Mouse (Mus musculus) heart, embryonic 14.5 days (tissue): ENCODE data around the gene Srrm2. TPM values are rescaled to one million over a fixed set of nuclear protein-coding genes. Genes with fewer than 3 reads are reported as not detected.

Experiments used
- ATAC-seq: fragments of 200-750 bp; cut with Nextera tagmentation; 2 replicates; pipeline ENCODE4 v1.8.0; 2017; ENCODE audit warnings: low read depth, moderate TSS enrichment; ENCODE audit not compliant: insufficient number of reproducible peaks, insufficient read depth, low FRiP score
- H3K27ac ChIP-seq, 2 experiments: fragments of 200-500 bp in 1 of 2; fragments of 300-500 bp in 1 of 2; sonication (generic) in 1 of 2; replicated peaks in 1 of 2; 2 replicates each; pipeline ENCODE4 v1.5.1; 2012 to 2014; ENCODE audit warnings: low read depth in 2 of 2, low read length in 2 of 2, control low read depth in 1 of 2, mild to moderate bottlenecking in 1 of 2, mixed read lengths in 1 of 2; ENCODE audit not compliant: control insufficient read depth in 1 of 2, insufficient read depth in 1 of 2
- H3K27me3 ChIP-seq: fragments of 300-500 bp; sonication (generic); 2 replicates; pipeline ENCODE4 v1.6.1; 2014; ENCODE audit warnings: mild to moderate bottlenecking, low read length, control low read depth; ENCODE audit not compliant: control insufficient read depth, insufficient read depth
- H3K36me3 ChIP-seq: fragments of 300-500 bp; sonication (generic); 2 replicates; pipeline ENCODE4 v1.6.1; 2014; ENCODE audit warnings: mild to moderate bottlenecking, control low read depth, low read length, mixed read lengths; ENCODE audit not compliant: control insufficient read depth, insufficient read depth
- H3K4me1 ChIP-seq, 2 experiments: fragments of 200-500 bp in 1 of 2; fragments of 300-500 bp in 1 of 2; sonication (generic) in 1 of 2; 2 replicates each; pipeline ENCODE4 v1.6.1; 2012 to 2014; ENCODE audit warnings: low read length in 2 of 2, control low read depth in 1 of 2, mixed read lengths in 1 of 2; ENCODE audit not compliant: control insufficient read depth in 2 of 2, insufficient read depth in 2 of 2
- H3K4me2 ChIP-seq: fragments of 300-500 bp; sonication (generic); 2 replicates; pipeline ENCODE4 v1.6.1; 2014; ENCODE audit warnings: mild to moderate bottlenecking, low read length
- H3K4me3 ChIP-seq, 2 experiments: fragments of 200-500 bp in 1 of 2; fragments of 300-500 bp in 1 of 2; sonication (generic) in 1 of 2; 2 replicates each; pipeline ENCODE4 v1.5.1; 2012 to 2014; ENCODE audit warnings: low read length in 2 of 2, mild to moderate bottlenecking in 2 of 2, control low read depth in 1 of 2, low read depth in 1 of 2, moderate library complexity in 1 of 2; ENCODE audit not compliant: control insufficient read depth in 1 of 2, insufficient read depth in 1 of 2
- H3K9ac ChIP-seq: fragments of 300-500 bp; sonication (generic); 2 replicates; pipeline ENCODE4 v1.6.1; 2014; ENCODE audit warnings: mild to moderate bottlenecking, low read length
- H3K9me3 ChIP-seq: fragments of 300-500 bp; sonication (generic); 2 replicates; pipeline ENCODE4 v1.6.1; 2016; ENCODE audit warnings: low read length, control low read depth; ENCODE audit not compliant: control insufficient read depth
- WGBS: fragments of 180-500 bp; shearing (Covaris S2); extraction: QIAGEN DNeasy Blood & Tissue Kit; methylation state at CpG from one replicate; pipeline ENCODE4 v1.1.7; 2014; 5-methylcytosine and 5-hydroxymethylcytosine counted together
- polyA plus RNA-seq: library from polyadenylated mRNA; unstranded; fragments of >200 nt; fragmentation: Nextera tagmentation; extraction: Ambion mirVana; gene quantifications from 2 replicates; pipeline ENCODE4 v1.2.1, GENCODE M21; 2014

Srrm2 gene
- polyA plus RNA-seq, 1 experiment from 2014 or later: 318 TPM

- peaks cover 2 to 11% of the 10 kb centered on the region in 2 experiments; a peak in 3 of 4 replicates for H3K4me1 ChIP-seq
- no peak overlapping the region for H3K4me3 ChIP-seq
- 0 out of 2 replicates have a peak, but pooled peaks cover 6% of the 10 kb centered on the region for H3K9me3 ChIP-seq
- H3K9ac ChIP-seq: no peak overlapping the region
- H3K27ac ChIP-seq: no peak overlapping the region
- 89% methylated on average over 12 of the region's 12 CpGs for WGBS
- no peak overlapping the region for H3K4me2 ChIP-seq
- ATAC-seq: no peak
- H3K27me3 ChIP-seq: no peaks in the 10 kb centered on the region
- peaks cover 90% of the 10 kb centered on the region for H3K36me3 ChIP-seq
Observed at GRCm38 (mm10) chr17:23823614-23824013, 33.3 kb downstream of the Srrm2 start.

- Histone ChIP-seq H3K27ac (no peak overlapping the region), H3K4me1 (peaks cover 2 to 11% of the 10 kb centered on the region in 2 experiments; a peak in 3 of 4 replicates), H3K4me2 (no peak overlapping the region), H3K4me3 (no peak overlapping the region), H3K36me3 (peaks cover 70% of the 10 kb centered on the region), H3K27me3 (0 out of 2 replicates have a peak, but pooled peaks cover 2% of the 10 kb centered on the region), H3K9ac (no peak overlapping the region), H3K9me3 (no peaks in the 10 kb centered on the region)
- 85% methylated on average over 4 of the region's 4 CpGs for WGBS
- ATAC-seq: no peak
Observed at GRCm38 (mm10) chr17:23825591-23825990, 35.3 kb downstream of the Srrm2 start.

GRCm38 (mm10) chr17:23828271-23829001 lies 38.1 kb downstream of the Srrm2 start:
- H3K9ac ChIP-seq: peak overlapping the region; percentile 94
- peaks cover 18% of the 10 kb centered on the region for H3K27me3 ChIP-seq
- peaks cover 2 to 11% of the 10 kb centered on the region in 2 experiments; a peak in 3 of 4 replicates for H3K4me1 ChIP-seq
- WGBS: under 1% methylated on average over 47 of the region's 47 CpGs
- H3K9me3 ChIP-seq: no peaks in the 10 kb centered on the region
- H3K4me3 ChIP-seq: peak overlapping the region; percentile 79 to 95
- H3K36me3 ChIP-seq: peaks cover 42% of the 10 kb centered on the region
- peak overlapping the region; percentile 70 to 90 for H3K27ac ChIP-seq
- H3K4me2 ChIP-seq: peak overlapping the region; percentile 80
- ATAC-seq: peak; percentile 65

GRCm38 (mm10) chr17:23829064-23829619 lies 38.8 kb downstream of the Srrm2 start, which contains the start of gene Elob:
Gene Elob (minus strand): TSS chr17:23829136.
- Histone ChIP-seq H3K9ac (peak within 1 kb of the TSS; percentile 94), H3K36me3 (peaks cover 35% of the 10 kb centered on the region), H3K4me3 (peak within 1 kb of the TSS; percentile 79 to 95), H3K27me3 (peaks cover 24% of the 10 kb centered on the region), H3K4me2 (peak within 1 kb of the TSS; percentile 80), H3K9me3 (no peaks in the 10 kb centered on the region), H3K4me1 (peaks cover 2 to 11% of the 10 kb centered on the region in 2 experiments; a peak in 3 of 4 replicates), H3K27ac (peak within 1 kb of the TSS; percentile 90 to 97)
- ATAC-seq: peak; percentile 90
- under 1% methylated on average over 32 of the region's 42 CpGs for WGBS

DNA sequence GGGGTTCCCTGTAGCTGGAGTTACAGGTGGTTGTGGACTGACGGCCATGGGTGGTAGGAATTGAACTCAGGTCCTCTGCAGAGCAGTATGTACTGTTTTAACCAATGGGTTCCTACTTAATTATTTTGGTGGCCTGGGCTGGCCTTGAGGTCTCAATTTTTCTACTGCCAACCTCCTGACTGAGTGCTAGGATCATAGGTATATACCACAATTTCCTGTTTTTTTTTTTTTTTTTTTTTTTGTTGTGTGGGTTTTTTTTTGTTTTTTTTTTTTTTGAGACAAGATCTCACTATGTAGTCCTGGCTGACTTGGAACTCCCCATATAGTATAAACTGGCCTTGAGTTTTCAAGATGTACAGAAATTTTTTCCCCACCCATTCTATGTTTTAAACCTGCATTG lies 40.9 kb downstream of the Srrm2 start:
- Histone ChIP-seq H3K27me3 (peaks cover 37% of the 10 kb centered on the region), H3K4me3 (no peak overlapping the region), H3K36me3 (peaks cover 14% of the 10 kb centered on the region), H3K9me3 (no peaks in the 10 kb centered on the region), H3K4me2 (no peak overlapping the region), H3K9ac (no peak overlapping the region), H3K27ac (no peak overlapping the region), H3K4me1 (peaks cover 2 to 11% of the 10 kb centered on the region in 2 experiments; a peak in 3 of 4 replicates)
- ATAC-seq: no peak
- WGBS: 94% methylated on average over 1 of the region's 1 CpGs

DNA sequence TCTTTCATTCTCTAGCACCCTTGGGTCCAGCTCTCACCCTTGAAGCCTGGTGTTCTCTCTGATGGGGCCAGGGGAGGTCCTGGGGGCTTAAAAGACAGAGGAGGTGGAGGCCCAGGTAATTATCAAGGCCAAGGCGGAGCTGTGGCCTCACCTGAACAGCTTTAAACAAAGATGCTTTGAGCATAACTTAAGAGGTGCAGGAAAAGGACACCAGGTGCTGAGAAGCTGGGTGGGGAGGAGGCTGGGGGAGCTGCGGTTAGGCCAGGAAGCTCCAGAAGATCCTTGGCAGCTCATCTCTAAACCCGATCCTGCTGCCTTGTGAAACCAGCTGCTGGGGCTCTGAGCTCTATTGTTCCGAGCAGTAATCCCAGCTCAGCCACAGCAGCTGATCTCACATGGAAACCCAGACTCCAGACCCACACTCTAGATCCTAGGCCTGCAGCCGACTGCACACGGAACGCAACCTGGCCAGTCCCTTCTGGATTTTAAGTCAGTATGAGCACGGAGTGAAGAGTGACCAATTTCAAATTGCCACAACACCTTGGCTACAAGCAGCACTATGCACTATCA lies 45.8 kb downstream of the Srrm2 start, which contains the start of gene Prss33:
TSS of gene Prss33 (minus strand) at position 51 of the 570 bp plus-strand sequence.
- Histone ChIP-seq H3K9ac (no peak within 1 kb of the TSS), H3K4me2 (no peak within 1 kb of the TSS), H3K27ac (no peak within 1 kb of the TSS), H3K4me1 (no peaks in the 10 kb centered on the region), H3K27me3 (peaks cover 30% of the 10 kb centered on the region), H3K4me3 (no peak within 1 kb of the TSS), H3K36me3 (no peaks in the 10 kb centered on the region), H3K9me3 (no peaks in the 10 kb centered on the region)
- 74% methylated on average over 8 of the region's 8 CpGs for WGBS
- ATAC-seq: no peak

DNA sequence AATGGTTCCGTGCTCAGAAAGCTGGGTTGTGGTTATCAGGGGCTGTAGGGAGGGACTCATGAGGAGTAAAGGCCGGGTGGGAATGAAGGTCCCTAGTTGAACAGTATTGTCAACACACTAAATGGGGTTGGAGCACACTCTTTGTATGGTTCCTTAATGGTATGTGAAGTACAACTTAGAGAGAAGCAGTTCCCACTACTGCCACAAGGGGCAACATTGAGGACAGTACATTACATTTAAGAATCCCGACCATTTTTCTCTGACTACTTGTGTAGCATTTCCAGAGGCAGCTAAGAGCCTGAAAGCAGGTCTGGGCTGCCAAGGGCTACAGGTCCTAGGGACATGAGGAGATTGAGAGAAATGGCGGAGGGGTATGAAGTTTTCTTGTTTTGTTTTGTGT lies 50.8 kb downstream of the Srrm2 start:
- Histone ChIP-seq H3K4me2 (no peak overlapping the region), H3K4me1 (peaks cover 0 to 4% of the 10 kb centered on the region in 2 experiments; a peak in 1 of 4 replicates), H3K27ac (no peak overlapping the region), H3K9me3 (no peaks in the 10 kb centered on the region), H3K36me3 (no peaks in the 10 kb centered on the region), H3K4me3 (no peak overlapping the region), H3K27me3 (no peaks in the 10 kb centered on the region; the same call in 1 of the 2 replicates), H3K9ac (no peak overlapping the region)
- ATAC-seq: no peak
- WGBS: 33% methylated on average over 4 of the region's 4 CpGs
